Mouse (Mus musculus) liver, adult 2 months (tissue): ENCODE results near the gene Srgap1.

Experiments used
- CTCF ChIP-seq: fragments of 200-500 bp; IDR thresholded peaks from 2 replicates; pipeline ENCODE4 v1.5.1; 2011; ENCODE audit warnings: low read depth, low read length, control low read depth
- POLR2A ChIP-seq: fragments of 200-500 bp; IDR thresholded peaks from 2 replicates; pipeline ENCODE4 v1.6.1; 2011; ENCODE audit warnings: low read length, control low read depth; ENCODE audit not compliant: insufficient read depth; ENCODE audit errors: extremely low read depth

GRCm38 (mm10) chr10:121882461-121882860 is 164.7 kb downstream of the Srgap1 start:
- TF ChIP-seq CTCF (no peak), POLR2A (no peak)
